Mouse (Mus musculus): Measurements from ENCODE around the gene Cox6b1. TPM values are rescaled to one million over a fixed set of nuclear protein-coding genes. Genes with fewer than 3 reads are reported as not detected.

The Cox6b1 gene
- total and polyA plus RNA-seq, 2 experiments from 2014 or later, result 352 to 1,552 TPM

DNA sequence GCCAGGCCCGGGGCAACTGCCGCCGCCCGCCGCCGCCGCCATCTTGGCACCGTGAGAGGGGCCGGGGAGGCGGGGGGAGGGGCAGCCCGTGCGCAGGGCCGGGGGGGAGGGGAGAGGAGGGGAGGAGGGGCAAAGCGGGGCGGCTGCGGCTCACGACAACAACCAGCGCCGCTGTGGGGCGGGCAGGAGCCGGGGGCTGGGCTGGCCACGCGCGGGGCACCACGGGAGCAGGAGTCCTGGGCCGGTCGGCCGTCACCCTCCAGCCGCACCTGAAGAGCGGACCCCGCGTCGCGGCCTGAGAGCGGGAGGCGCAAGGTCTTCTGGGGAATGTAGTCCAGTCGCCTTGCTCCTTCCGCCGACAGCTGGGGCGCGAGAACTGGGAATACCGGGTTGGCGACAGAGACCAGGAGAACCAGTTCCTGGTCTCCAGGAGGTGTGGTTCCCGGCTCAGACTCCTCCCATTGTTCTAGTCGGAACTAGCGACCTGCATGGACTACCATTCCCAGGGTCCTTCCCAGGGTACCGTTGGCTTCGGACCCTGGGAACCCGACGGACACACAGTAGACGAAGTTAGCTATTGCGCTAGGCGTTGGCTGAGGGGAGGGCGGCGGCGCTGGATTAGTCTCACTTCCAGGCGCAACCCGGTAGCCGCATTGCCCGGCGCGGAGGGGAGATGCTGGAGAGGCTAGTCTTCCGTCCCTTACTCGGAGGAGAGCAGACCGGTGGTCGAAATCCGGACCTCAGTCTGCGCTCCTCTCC is 37.1 kb downstream of the Cox6b1 start, which contains the start of gene Kmt2b:
TSS of gene Kmt2b (minus strand) at position 51 of the 759 bp plus-strand sequence.
- peak within 1 kb of the TSS; percentile 96 for H3K27ac ChIP-seq
- H3K27me3 ChIP-seq (ENCODE audit: insufficient read depth, low read length), result no peaks in the 10 kb centered on the region
- no peaks in the 10 kb centered on the region for H3K9me3 ChIP-seq (ENCODE audit: low read length)
- peaks cover 8% of the 10 kb centered on the region for H3K4me1 ChIP-seq (ENCODE audit: insufficient read depth, low read length)
- ATAC-seq, result peak; percentile 96
- peaks cover 21% of the 10 kb centered on the region for H3K36me3 ChIP-seq (ENCODE audit: insufficient read depth, low read length)
- no peak for TF ChIP-seq CTCF (IDR thresholded peaks at IDR 0.05; ENCODE audit: low read depth)
- H3K9ac ChIP-seq (replicated peaks; ENCODE audit: low read length), result peak within 1 kb of the TSS; percentile 99
- peak; percentile 98 for DNase-seq (ENCODE audit: low spot score)
- H3K4me3 ChIP-seq (ENCODE audit: low read length), result peak within 1 kb of the TSS; percentile 95
- peak within 1 kb of the TSS; percentile 93 for H3K4me2 ChIP-seq (ENCODE audit: low read depth, low read length)
- under 1% methylated on average over 44 of the region's 68 CpGs for WGBS

DNA sequence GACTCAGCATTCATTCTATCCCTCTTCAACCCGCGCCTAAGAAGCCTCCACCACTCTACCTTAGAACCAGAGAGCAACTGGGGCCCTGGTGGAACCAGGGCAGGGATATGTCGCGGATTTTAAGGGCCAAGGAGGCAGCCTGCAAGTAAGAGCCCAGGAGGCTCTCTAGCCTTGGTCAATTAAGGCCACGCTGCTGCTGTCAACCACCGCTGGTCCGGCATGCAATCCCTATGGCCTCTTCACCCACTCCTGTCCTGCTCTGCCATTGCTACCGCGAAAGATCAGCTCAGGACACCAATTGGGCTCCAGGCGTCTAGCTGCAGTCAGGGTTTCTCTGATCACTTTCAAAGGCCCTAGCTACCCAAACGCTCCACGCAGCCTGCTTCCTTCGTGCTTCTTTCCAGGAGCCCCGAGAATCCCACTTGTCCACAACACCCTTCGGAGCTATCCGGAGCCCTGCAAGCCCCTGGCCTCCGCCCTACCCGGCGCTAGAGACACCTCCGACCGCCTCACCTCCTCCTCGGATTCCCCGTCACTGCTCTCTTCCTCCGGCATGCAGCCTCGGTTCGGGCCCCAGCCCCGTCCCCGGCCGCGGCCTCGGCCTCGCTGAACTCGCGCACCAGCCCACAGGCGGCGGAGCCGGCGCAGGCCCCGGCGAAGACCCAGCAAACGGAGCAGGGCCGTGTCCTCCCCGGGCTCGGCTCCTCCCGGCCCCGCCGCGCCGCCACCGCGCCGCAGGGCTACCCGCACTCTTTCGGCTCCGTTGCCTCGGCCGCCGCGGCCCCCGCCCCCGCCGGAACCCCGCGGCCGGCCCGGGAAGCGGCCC is 37.9 kb downstream of the Cox6b1 start:
- H3K27me3 ChIP-seq (ENCODE audit: insufficient read depth, low read length), result no peaks in the 10 kb centered on the region
- H3K36me3 ChIP-seq (ENCODE audit: insufficient read depth, low read length), result peaks cover 29% of the 10 kb centered on the region
- H3K4me3 ChIP-seq (ENCODE audit: low read length), result peak overlapping the region; percentile 95
- peaks cover 8% of the 10 kb centered on the region for H3K4me1 ChIP-seq (ENCODE audit: insufficient read depth, low read length)
- peak overlapping the region; percentile 93 for H3K4me2 ChIP-seq (ENCODE audit: low read depth, low read length)
- H3K27ac ChIP-seq, result peak overlapping the region; percentile 96
- peak; percentile 44 for DNase-seq (ENCODE audit: low spot score)
- ATAC-seq, result peak; percentile 24
- TF ChIP-seq CTCF (IDR thresholded peaks at IDR 0.05; ENCODE audit: low read depth), result no peak
- no peaks in the 10 kb centered on the region for H3K9me3 ChIP-seq (ENCODE audit: low read length)
- H3K9ac ChIP-seq (replicated peaks; ENCODE audit: low read length), result peak overlapping the region; percentile 99
- WGBS, result 1% methylated on average over 62 of the region's 67 CpGs

DNA sequence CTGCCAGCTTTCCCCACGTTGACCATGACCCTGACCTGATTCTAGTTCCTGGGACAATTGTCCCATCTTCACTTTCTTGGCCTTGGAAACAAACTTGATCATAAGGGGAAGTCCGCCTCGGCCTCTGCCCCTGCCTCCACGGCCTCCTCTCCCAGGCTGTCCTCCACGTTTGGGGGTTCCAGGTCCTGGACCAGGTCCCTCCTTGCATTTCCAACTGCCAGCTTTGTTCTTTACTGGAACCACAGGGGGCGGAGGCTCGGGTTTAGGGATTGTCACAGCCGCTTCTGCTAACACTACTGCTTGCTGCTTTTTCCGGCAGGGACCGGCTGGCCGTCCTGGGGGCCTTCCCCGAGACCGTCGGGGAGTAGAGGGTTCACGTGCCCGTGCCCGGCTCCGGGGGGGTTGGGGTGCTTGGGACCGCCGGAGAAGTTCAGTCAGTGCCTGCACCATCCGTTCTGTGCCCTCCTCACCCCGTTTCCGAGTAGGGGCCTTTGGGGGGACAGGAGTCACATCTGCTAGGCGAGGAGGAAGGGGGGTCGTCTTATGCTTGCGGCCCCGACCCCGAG is 39.4 kb downstream of the Cox6b1 start:
- no peak for ATAC-seq
- WGBS, result 84% methylated on average over 28 of the region's 28 CpGs

DNA sequence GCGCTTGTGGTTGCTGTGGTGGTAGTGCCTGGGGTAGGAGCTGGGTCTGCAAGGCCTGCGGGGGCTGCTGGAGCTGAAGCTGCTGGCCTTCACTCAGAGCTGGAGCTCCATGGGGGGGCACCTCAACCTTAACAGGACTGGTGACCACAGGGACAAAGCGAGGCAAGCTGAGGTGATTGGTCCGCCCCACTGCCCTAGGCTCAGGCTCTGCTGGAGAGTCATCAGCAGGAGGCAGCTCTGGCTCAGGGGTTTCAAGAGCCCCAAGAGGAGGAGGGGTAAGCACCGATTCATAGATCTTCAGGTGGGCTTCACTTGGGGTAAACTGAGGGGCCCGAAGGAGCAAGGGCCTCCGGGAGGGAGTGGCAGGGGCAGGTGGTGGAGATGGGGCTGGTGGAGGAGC is 40.8 kb downstream of the Cox6b1 start:
- WGBS, result 95% methylated on average over 7 of the region's 7 CpGs
- Histone ChIP-seq H3K9me3 (ENCODE audit: low read length) (no peaks in the 10 kb centered on the region), H3K9ac (replicated peaks; ENCODE audit: low read length) (no peak overlapping the region), H3K27ac (no peak overlapping the region), H3K36me3 (ENCODE audit: insufficient read depth, low read length) (peaks cover 56% of the 10 kb centered on the region), H3K4me1 (ENCODE audit: insufficient read depth, low read length) (peaks cover 8% of the 10 kb centered on the region), H3K4me3 (ENCODE audit: low read length) (no peak overlapping the region), H3K27me3 (ENCODE audit: insufficient read depth, low read length) (no peaks in the 10 kb centered on the region), H3K4me2 (ENCODE audit: low read depth, low read length) (no peak overlapping the region)
- no peak for ATAC-seq
- no peak for DNase-seq (ENCODE audit: low spot score)
- no peak for TF ChIP-seq CTCF (IDR thresholded peaks at IDR 0.05; ENCODE audit: low read depth)

More for the DNA sequence above, 39.4 kb downstream of the Cox6b1 start:
- H3K4me2 ChIP-seq (ENCODE audit: low read depth, low read length), result peak overlapping the region; percentile 93
- no peak overlapping the region for H3K4me3 ChIP-seq (ENCODE audit: low read length)
- H3K27ac ChIP-seq, result no peak overlapping the region
- H3K9ac ChIP-seq (replicated peaks; ENCODE audit: low read length), result no peak overlapping the region
- H3K27me3 ChIP-seq (ENCODE audit: insufficient read depth, low read length), result no peaks in the 10 kb centered on the region
- peaks cover 8% of the 10 kb centered on the region for H3K4me1 ChIP-seq (ENCODE audit: insufficient read depth, low read length)
- no peak for DNase-seq (ENCODE audit: low spot score)
- peaks cover 44% of the 10 kb centered on the region for H3K36me3 ChIP-seq (ENCODE audit: insufficient read depth, low read length)
- H3K9me3 ChIP-seq (ENCODE audit: low read length), result no peaks in the 10 kb centered on the region
- TF ChIP-seq CTCF (IDR thresholded peaks at IDR 0.05; ENCODE audit: low read depth), result no peak

DNA sequence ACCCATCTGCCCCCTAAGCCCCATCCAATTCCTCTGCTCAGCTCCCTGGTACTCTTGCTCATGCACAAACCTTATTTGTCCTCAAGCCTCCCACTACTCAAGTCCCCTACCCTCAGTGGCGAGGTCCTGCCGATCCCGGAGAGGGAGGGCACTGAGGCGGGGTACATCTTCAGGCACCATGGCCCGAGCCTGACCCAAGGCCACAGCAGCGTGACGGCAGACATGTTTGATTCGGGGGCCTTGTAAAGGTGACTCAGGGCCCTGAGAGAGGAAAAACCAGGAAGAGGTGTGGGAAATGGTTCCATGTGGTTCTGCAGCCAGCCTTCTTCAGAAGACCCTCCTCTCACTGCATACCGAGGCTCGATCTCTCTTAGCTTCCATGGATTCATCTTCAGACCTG is 41.6 kb downstream of the Cox6b1 start:
- Histone ChIP-seq H3K4me2 (ENCODE audit: low read depth, low read length) (no peak overlapping the region), H3K27me3 (ENCODE audit: insufficient read depth, low read length) (no peaks in the 10 kb centered on the region), H3K9ac (replicated peaks; ENCODE audit: low read length) (no peak overlapping the region), H3K9me3 (ENCODE audit: low read length) (no peaks in the 10 kb centered on the region), H3K4me3 (ENCODE audit: low read length) (no peak overlapping the region), H3K27ac (no peak overlapping the region), H3K36me3 (ENCODE audit: insufficient read depth, low read length) (peaks cover 64% of the 10 kb centered on the region), H3K4me1 (ENCODE audit: insufficient read depth, low read length) (peaks cover 8% of the 10 kb centered on the region)
- ATAC-seq (no peak), DNase-seq (ENCODE audit: low spot score) (no peak)
- TF ChIP-seq CTCF (IDR thresholded peaks at IDR 0.05; ENCODE audit: low read depth), result no peak
- 92% methylated on average over 10 of the region's 10 CpGs for WGBS

DNA sequence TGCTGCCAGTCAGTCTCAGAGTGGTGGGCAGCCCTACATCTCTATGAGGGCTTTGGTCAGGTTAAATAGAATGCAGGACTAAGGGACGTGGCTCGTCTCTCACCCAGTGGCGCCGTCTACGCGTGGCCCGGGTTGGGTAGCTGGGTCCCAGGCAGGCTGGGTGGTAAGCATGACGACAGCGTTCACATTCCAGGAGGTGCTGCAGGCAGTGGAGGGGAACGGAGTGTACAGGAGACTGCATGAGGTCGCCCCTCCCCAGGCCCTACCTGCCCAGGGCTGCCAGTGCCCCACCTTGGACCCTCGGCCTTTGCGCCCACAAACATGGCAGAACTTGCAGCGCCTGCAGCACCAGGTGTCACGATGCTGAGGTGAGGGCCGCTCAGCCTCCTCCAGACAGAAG is 44.4 kb downstream of the Cox6b1 start:
- ATAC-seq (no peak), DNase-seq (ENCODE audit: low spot score) (no peak)
- Histone ChIP-seq H3K9me3 (ENCODE audit: low read length) (no peaks in the 10 kb centered on the region), H3K4me3 (ENCODE audit: low read length) (no peak overlapping the region), H3K36me3 (ENCODE audit: insufficient read depth, low read length) (peaks cover 90% of the 10 kb centered on the region), H3K27ac (no peak overlapping the region), H3K4me2 (ENCODE audit: low read depth, low read length) (no peak overlapping the region), H3K9ac (replicated peaks; ENCODE audit: low read length) (no peak overlapping the region), H3K4me1 (ENCODE audit: insufficient read depth, low read length) (no peaks in the 10 kb centered on the region), H3K27me3 (ENCODE audit: insufficient read depth, low read length) (no peaks in the 10 kb centered on the region)
- TF ChIP-seq CTCF (IDR thresholded peaks at IDR 0.05; ENCODE audit: low read depth), result no peak
- WGBS, result 98% methylated on average over 16 of the region's 16 CpGs
